Mouse (Mus musculus): ENCODE data around the gene Gm10139. TPM values are rescaled to one million over a fixed set of nuclear protein-coding genes. Genes with fewer than 3 reads are reported as not detected.
"Not testable (repeated sequence)": the region's sequence is repeated elsewhere in the genome, so short reads cannot be mapped to it uniquely, and the experiment has no call there.

The Gm10139 gene
- total RNA-seq (2021): not detected
- long read RNA-seq, experiment 1: 0 reads
- long read RNA-seq, experiment 2: 0 reads

- not testable (repeated sequence) for DNase-seq
Measured at GRCm38 (mm10) chr13:65512378-65512777, at the start of gene Gm10139. Gene Gm10139, plus strand, starts transcription at chr13:65512678.

GRCm38 (mm10) chr13:65557636-65558035 is 45.2 kb downstream of the Gm10139 start:
- DNase-seq: not testable (repeated sequence)

Other genes with a start within 250 kb of the Gm10139 start
- gene Zfp369, start 233.9 kb upstream of the Gm10139 start, total RNA-seq (2021): 10 to 100 TPM in 1 of 2 experiments, 1 to 10 TPM in 1; 8.4 to 10.6 TPM

Data from gastrocnemius, postnatal 25 days (tissue).